Mouse (Mus musculus): ENCODE data around the gene Polr3h.

GRCm38 (mm10) chr15:81955414-81955813 is 29.4 kb upstream of the Polr3h start:
- no peak for TF ChIP-seq POLR2A (IDR thresholded peaks at IDR 0.05; ENCODE audit: low read depth, low read length)
- TF ChIP-seq CTCF (IDR thresholded peaks at IDR 0.05; ENCODE audit: extremely low read depth, insufficient read length, insufficient replicate concordance, low read depth, low read length) = no peak
